Mouse (Mus musculus) limb, embryonic 12.5 days (tissue): ENCODE measurements around the gene H2-T3. TPM values are rescaled to one million over a fixed set of nuclear protein-coding genes. Genes with fewer than 3 reads are reported as not detected.
"Not testable (repeated sequence)": the region's sequence is repeated elsewhere in the genome, so short reads cannot be mapped to it uniquely, and the experiment has no call there.

Experiments used
- ATAC-seq: fragments of 200-750 bp; cut with Nextera tagmentation; 2 replicates; pipeline ENCODE4 v1.8.0; 2017; ENCODE audit warnings: low read depth, moderate TSS enrichment; ENCODE audit not compliant: insufficient number of reproducible peaks, insufficient read depth, low FRiP score, low TSS enrichment
- H3K27ac ChIP-seq: fragments of 300-500 bp; sonication (generic); 2 replicates; pipeline ENCODE4 v1.5.1; 2016; ENCODE audit warnings: mild to moderate bottlenecking, moderate library complexity
- H3K27me3 ChIP-seq: fragments of 300-500 bp; sonication (generic); 2 replicates; pipeline ENCODE4 v1.6.1; 2016; ENCODE audit warnings: mild to moderate bottlenecking, moderate library complexity
- H3K36me3 ChIP-seq: fragments of 300-500 bp; sonication (generic); 2 replicates; pipeline ENCODE4 v1.6.1; 2016; ENCODE audit warnings: mild to moderate bottlenecking, moderate library complexity
- H3K4me1 ChIP-seq: fragments of 300-500 bp; sonication (generic); replicated peaks from 2 replicates; pipeline ENCODE4 v1.6.1; 2016
- H3K4me2 ChIP-seq: fragments of 300-500 bp; sonication (generic); 2 replicates; pipeline ENCODE4 v1.6.1; 2016; ENCODE audit warnings: mild to moderate bottlenecking, moderate library complexity
- H3K4me3 ChIP-seq: fragments of 300-500 bp; sonication (generic); replicated peaks from 2 replicates; pipeline ENCODE4 v1.5.1; 2016; ENCODE audit warnings: mild to moderate bottlenecking
- H3K9ac ChIP-seq: fragments of 300-500 bp; sonication (generic); replicated peaks from 2 replicates; pipeline ENCODE4 v1.6.1; 2016; ENCODE audit warnings: mild to moderate bottlenecking, moderate library complexity
- H3K9me3 ChIP-seq: fragments of 300-500 bp; sonication (generic); 2 replicates; pipeline ENCODE4 v1.6.1; 2016; ENCODE audit warnings: mild to moderate bottlenecking, moderate library complexity
- WGBS: fragments of 180-500 bp; shearing (Covaris S2); methylation state at CpG from one replicate; pipeline ENCODE4 v1.1.7; 2016; 5-methylcytosine and 5-hydroxymethylcytosine counted together
- polyA plus RNA-seq: library from polyadenylated mRNA; unstranded; fragments of >200 nt; fragmentation: Nextera tagmentation; extraction: Ambion mirVana; gene quantifications from 2 replicates; pipeline ENCODE4 v1.2.1, GENCODE M21; 2016

Gene H2-T3
- polyA plus RNA-seq, 1 experiment from 2014 or later, result not detected

DNA sequence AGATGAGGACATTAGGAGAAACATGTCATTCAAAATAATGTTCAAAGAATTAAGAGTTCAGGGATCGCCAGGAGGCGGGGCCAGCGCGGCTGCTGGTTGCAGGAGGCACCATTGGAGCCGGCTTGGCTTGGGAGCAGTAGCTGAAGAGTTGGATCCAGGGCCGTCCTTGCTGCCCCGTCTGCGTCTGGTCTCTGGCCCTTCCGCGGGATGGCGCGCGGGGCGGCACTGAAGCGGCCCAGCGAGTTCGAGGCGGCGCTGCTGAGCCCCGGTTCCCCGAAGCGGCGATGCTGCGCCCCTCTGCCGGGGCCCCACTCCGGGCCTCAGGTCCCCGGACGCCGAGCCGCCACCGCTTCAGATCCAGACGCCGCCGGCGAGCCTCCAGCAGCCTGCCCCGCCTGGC, 32.3 kb downstream of the H2-T3 start:
- H3K36me3 ChIP-seq, H3K27ac ChIP-seq, H3K9me3 ChIP-seq, ATAC-seq, H3K4me1 ChIP-seq: not testable (repeated sequence)
- Histone ChIP-seq H3K9ac (peak overlapping the region; percentile 47), H3K4me3 (peak overlapping the region; percentile 40), H3K4me2 (peak overlapping the region; percentile 63), H3K27me3 (peaks cover 91% of the 10 kb centered on the region)
- WGBS, result under 1% methylated on average over 36 of the region's 36 CpGs

DNA sequence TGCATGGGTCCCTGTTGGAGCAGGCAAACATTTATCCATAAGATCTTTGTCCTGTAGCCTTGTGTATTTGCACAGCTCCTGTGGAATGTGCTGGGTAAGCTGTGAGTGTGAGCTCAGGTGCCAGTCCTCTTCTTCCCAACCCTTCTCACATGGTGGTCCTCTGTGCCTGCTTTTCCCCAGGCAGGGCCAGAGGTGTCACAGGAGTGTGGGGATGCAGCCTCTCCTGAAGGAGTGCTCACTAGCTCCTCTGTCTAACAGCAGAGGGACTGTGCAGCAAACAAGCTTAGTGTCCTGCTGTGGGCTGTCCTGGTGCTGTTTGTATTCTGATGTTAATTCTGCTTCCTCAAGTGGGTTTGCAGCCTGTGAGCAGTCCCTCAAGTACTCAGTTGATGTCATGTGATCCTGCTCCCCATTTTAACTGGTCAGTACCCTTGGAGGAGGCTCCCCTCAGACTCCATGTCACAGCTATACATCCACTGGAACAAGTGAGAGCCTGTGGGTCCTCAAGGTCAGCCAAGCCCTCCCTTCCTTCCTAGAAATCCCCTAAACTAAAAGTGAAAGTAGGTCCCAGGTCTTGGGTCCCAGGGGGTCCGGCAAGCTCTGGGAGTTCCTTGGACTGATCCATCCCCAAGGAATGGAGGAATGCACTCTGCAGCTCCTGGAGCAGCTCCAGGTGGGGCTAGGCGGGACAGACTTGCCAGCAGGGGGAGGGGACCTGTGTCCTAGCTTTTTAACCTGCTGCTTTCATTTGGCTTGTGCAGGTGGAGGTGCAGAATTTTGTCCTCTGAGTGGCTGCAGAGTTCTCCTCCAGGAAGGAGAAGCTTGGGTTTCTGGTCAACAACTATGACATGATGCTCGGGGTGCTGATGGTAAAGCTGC, 35.6 kb downstream of the H2-T3 start:
- Histone ChIP-seq H3K9me3 (no peaks in the 10 kb centered on the region), H3K4me3 (no peak overlapping the region), H3K4me1 (no peaks in the 10 kb centered on the region), H3K27ac (no peak overlapping the region), H3K36me3 (no peaks in the 10 kb centered on the region), H3K4me2 (no peak overlapping the region), H3K9ac (no peak overlapping the region), H3K27me3 (peaks cover 84% of the 10 kb centered on the region)
- 26% methylated on average over 3 of the region's 3 CpGs for WGBS
- no peak for ATAC-seq

DNA sequence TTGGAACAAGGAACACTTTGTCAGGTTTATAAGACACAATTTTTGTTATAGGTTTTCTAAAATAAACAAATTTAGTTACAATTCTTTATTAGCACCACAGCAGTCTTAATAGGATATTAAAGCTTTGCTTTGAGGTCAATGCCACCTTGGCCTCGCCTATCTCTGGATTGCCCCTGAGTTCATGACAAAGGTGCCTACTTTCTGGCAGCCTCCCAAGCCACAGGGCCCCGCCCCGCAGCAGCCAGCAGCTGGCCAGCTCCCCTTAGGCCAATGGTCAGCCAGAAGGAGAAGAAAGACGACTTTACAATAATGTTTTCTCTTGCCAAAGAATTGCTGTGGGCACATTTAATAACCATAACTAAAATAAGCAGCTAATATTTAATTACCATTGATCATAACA, 38.9 kb downstream of the H2-T3 start:
- not testable (repeated sequence) for ATAC-seq, H3K4me3 ChIP-seq, H3K27ac ChIP-seq, H3K9me3 ChIP-seq, H3K4me2 ChIP-seq, H3K9ac ChIP-seq, H3K4me1 ChIP-seq, H3K36me3 ChIP-seq
- H3K27me3 ChIP-seq, result peaks cover 78% of the 10 kb centered on the region
- 45% methylated on average over 4 of the region's 4 CpGs for WGBS

DNA sequence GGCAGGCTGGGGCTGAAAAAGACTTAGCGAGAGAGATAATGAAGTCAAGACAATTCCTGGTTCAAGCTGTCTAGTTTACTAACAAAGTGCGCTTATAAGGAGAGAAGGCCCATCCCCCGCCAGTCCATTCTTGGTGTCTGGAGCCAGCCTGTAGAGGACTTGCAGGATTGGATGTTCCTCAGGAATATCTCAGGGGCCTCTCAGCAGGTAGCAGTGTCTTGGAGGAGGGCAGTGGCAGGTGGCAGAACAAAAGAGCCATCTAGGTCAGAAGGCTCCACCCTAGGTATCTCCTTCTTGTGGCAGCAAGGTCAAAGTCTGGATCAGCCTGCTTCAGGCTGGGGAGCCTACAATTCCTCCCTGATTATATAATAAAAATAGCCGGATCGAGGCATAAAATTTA, 41.6 kb downstream of the H2-T3 start:
- not testable (repeated sequence) for H3K4me1 ChIP-seq, ATAC-seq, H3K4me2 ChIP-seq, H3K36me3 ChIP-seq, H3K4me3 ChIP-seq, H3K9ac ChIP-seq, H3K9me3 ChIP-seq, H3K27ac ChIP-seq
- WGBS, result 75% methylated on average over 5 of the region's 5 CpGs
- peaks cover 74% of the 10 kb centered on the region for H3K27me3 ChIP-seq

DNA sequence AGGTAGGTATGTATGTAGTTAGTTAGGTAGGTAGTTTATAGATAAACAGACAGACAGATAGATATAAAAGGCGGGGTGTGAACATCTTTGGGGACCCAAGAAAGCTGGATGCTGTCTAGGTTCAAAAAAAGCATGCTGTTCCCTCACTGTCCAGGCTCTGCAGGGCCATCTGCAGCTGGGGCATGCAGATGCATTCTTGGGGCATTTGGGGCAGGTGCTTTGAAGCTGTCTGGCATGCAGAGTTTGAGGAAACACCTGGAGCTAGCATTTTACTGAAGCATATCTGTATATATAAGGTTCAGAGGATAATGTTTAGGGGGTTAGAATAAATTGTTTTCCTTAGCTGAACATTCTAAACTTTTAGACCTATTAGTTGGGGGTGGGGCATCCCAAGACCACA, 43.1 kb downstream of the H2-T3 start:
- not testable (repeated sequence) for H3K36me3 ChIP-seq, H3K4me1 ChIP-seq, ATAC-seq, H3K9me3 ChIP-seq, H3K9ac ChIP-seq, H3K27ac ChIP-seq, H3K4me3 ChIP-seq, H3K4me2 ChIP-seq
- 74% methylated on average over 1 of the region's 1 CpGs for WGBS
- peaks cover 73% of the 10 kb centered on the region for H3K27me3 ChIP-seq

DNA sequence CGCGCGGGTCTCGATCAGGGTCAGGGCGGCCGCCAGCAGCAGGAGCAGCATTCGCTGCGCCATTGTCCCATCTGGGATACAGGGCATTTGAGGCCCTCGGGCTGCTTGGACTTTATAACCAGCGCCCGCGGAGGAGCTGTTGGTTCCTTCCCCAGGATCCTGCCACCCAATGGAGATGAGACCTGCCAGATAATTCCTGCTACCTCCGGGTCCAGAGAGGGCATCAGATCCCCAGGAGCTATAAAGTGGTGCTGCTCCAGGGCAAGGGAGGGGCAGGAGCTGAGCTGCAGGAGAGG, 44.3 kb downstream of the H2-T3 start:
- H3K4me2 ChIP-seq, result peak overlapping the region; percentile 51
- not testable (repeated sequence) for H3K9me3 ChIP-seq, H3K27ac ChIP-seq, H3K4me1 ChIP-seq, H3K9ac ChIP-seq, ATAC-seq, H3K36me3 ChIP-seq
- H3K4me3 ChIP-seq, result peak overlapping the region; percentile 31
- WGBS, result 2% methylated on average over 13 of the region's 13 CpGs
- H3K27me3 ChIP-seq, result peaks cover 76% of the 10 kb centered on the region

DNA sequence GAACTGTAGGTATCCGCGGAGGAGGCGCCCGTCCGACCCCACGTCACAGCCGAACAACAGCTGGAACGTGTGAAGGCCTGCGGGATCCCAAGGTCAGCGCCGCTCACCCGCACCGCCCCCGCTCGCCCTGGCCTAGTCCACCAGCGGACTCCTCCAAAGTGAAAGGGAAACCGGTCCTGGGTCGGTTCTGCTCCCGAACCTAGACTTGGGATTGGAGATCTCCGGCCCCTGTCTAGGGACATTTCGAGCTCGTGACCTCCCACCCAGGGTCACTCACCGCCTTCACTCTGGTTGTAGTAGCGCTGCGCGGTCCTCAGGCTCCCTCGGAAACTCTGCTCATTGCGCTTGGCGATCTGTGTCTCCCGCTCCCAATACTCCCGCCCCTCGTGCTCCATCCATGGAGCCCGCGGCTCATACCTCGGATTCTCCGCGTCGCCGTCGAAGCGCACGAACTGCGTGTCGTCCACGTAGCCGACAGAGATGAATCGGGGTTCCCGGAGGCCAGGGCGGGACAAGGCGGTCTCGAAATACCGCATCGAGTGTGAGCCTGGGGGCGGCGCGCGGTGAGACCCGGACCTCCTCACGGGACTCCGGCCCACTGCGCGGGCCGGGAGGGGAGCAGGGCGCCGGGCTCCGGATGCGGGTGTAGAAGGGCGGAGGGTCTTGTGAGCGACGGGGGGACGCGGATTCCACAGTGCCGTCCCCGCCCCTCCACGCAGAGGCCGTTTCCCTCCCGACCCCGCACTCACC, 44.8 kb downstream of the H2-T3 start:
- Histone ChIP-seq H3K9me3 (no peaks in the 10 kb centered on the region), H3K36me3 (no peaks in the 10 kb centered on the region), H3K9ac (0 out of 2 replicates have a peak overlapping the region, but pooled peaks have one; percentile 34), H3K27me3 (peaks cover 77% of the 10 kb centered on the region), H3K4me1 (peaks cover 6% of the 10 kb centered on the region; the same call in 1 of the 2 replicates), H3K4me3 (peak overlapping the region; percentile 31), H3K27ac (no peak overlapping the region), H3K4me2 (peak overlapping the region; percentile 51)
- ATAC-seq, result peak; percentile 63; the same call in 1 of the 2 replicates
- WGBS, result 2% methylated on average over 78 of the region's 78 CpGs

DNA sequence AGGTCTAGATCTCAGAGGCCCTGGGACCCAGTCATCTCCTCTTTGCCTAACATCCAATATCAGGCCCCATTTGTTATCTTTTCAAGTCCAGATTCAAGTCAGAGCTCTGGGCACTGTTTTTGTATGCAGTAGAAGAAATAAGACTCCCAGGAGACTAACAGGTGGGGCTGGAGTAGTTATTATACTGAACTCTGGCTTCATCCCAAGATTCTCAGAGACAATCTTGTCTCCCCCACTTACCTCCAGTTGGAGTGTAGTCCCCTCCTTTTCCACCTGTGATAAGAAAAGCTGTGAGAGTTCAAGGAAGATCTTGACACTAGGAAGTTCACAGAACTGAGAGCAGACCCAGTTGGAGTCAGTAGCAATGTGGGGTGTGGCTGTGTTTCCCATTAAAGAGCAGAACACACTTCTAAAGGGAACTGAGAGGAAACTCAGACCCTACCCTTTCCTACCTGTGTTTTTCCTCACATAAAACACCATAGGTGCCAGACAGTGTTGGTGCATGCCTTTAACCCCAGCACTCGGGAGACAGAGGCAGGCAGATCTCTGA, 53.7 kb downstream of the H2-T3 start:
- H3K27me3 ChIP-seq, result peaks cover 60% of the 10 kb centered on the region
- ATAC-seq, result not testable (repeated sequence)
- 75% methylated on average over 1 of the region's 1 CpGs for WGBS

More for the DNA sequence above, 53.7 kb downstream of the H2-T3 start:
- not testable (repeated sequence) for H3K9me3 ChIP-seq, H3K4me3 ChIP-seq, H3K4me1 ChIP-seq, H3K36me3 ChIP-seq, H3K9ac ChIP-seq, H3K4me2 ChIP-seq, H3K27ac ChIP-seq

Other genes starting within 250 kb of the H2-T3 start
- gene Abcf1, start 220.5 kb downstream of the H2-T3 start, polyA plus RNA-seq, result 102 and 107 TPM in 2 replicates
- 59.2 and 59.7 TPM in 2 replicates for gene Gnl1, start 210.4 kb downstream of the H2-T3 start, polyA plus RNA-seq
- 39.0 and 46.2 TPM in 2 replicates for gene Prr3, start 210.1 kb downstream of the H2-T3 start, polyA plus RNA-seq
- gene H2-T24, start 169.7 kb downstream of the H2-T3 start, polyA plus RNA-seq, result 3.0 and 3.2 TPM in 2 replicates
- gene H2-T23, start 157.4 kb downstream of the H2-T3 start, polyA plus RNA-seq, result 4.2 and 6.4 TPM in 2 replicates
- 14.0 and 15.4 TPM in 2 replicates for gene H2-T22, start 147.5 kb downstream of the H2-T3 start, polyA plus RNA-seq
- not detected in 2 replicates for gene Gm6034, start 147.3 kb downstream of the H2-T3 start, polyA plus RNA-seq
- gene Gm11127, start 131.9 kb downstream of the H2-T3 start, polyA plus RNA-seq, result not detected in 2 replicates
- gene Gm19684, start 68.6 kb downstream of the H2-T3 start, polyA plus RNA-seq, result not detected in 2 replicates
- gene Gm7030, start 60.9 kb downstream of the H2-T3 start, polyA plus RNA-seq, result not detected in 2 replicates
- not detected in 2 replicates for gene Gm8909, start 21.8 kb downstream of the H2-T3 start, polyA plus RNA-seq
- gene Rpp21, start 67.8 kb upstream of the H2-T3 start, polyA plus RNA-seq, result 95.8 and 107 TPM in 2 replicates
- gene Trim39, start 82.0 kb upstream of the H2-T3 start, polyA plus RNA-seq, result 23.5 and 23.6 TPM in 2 replicates
- gene H2-M10.2, start 96.2 kb upstream of the H2-T3 start, polyA plus RNA-seq, result not detected in 2 replicates
- gene H2-M10.1, start 135.9 kb upstream of the H2-T3 start, polyA plus RNA-seq, result not detected in 2 replicates
- not detected in 2 replicates for gene H2-M10.3, start 178.1 kb upstream of the H2-T3 start, polyA plus RNA-seq